ENCODE assay signal across 27 mouse cellular contexts in the genomic region with DNA sequence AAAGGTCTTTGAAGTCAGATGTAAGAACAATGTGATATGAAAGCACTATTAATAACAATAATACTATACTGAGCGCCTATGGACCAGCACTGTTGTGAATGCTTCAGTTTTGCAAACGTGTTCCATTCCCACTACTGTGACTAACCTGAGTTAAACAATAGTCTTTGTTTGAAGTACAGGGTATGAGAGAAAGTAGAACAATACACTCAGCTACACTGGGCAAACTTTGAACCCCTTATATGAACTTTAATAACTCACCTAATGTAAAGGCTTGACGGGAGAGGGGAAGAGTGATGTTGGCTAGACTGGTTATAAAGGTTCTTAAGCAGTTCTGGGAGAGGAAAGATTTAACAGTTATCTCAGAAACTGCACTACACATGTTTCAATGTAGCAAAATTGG.
"Had no signal": no experiment of that assay in that cellular context is flagged by ENCODE, and none has a peak within 500 bp of the region (broad histone marks: within the 10 kb centered on the region; RNA-seq: fewer than 3 reads in every experiment).

No protein-coding gene starts in this region.

- ATAC-seq: hindbrain, embryonic 16.5 days; inflammation-experienced regulatory T-cells, adult 6 months; liver, embryonic 12.5 days had no signal

- H3K4me2 ChIP-seq: heart, embryonic 11.5 days; heart, embryonic 13.5 days; heart, embryonic 15.5 days; hindbrain, embryonic 12.5 days; hindbrain, embryonic 14.5 days; limb, embryonic 13.5 days; limb, embryonic 15.5 days; liver, embryonic 12.5 days had no signal

- H3K9ac ChIP-seq: heart, embryonic 13.5 days; heart, embryonic 15.5 days; hindbrain, embryonic 12.5 days; hindbrain, embryonic 14.5 days; limb, embryonic 13.5 days; limb, embryonic 15.5 days; liver, embryonic 12.5 days; liver, embryonic 14.5 days had no signal

- H3K27me3 ChIP-seq: heart, embryonic 13.5 days; heart, embryonic 15.5 days; hindbrain, embryonic 12.5 days; limb, embryonic 13.5 days; limb, embryonic 15.5 days; liver, embryonic 12.5 days had no signal

- H3K9me3 ChIP-seq: heart, embryonic 13.5 days; heart, embryonic 15.5 days; hindbrain, embryonic 10.5 days; hindbrain, embryonic 12.5 days; limb, embryonic 13.5 days; limb, embryonic 15.5 days; liver, embryonic 12.5 days had no signal

- H3K4me1 ChIP-seq: hindbrain, embryonic 12.5 days had no signal

- DNase-seq: gastrocnemius, adult 2 months; gastrocnemius, postnatal 10 days; gastrocnemius, postnatal 25 days; heart, adult 2 months; heart, postnatal 14 days; heart, postnatal 4 days; kidney, adult 11 months; kidney, adult 2 months; kidney, adult 9 months; kidney, postnatal 14 days; kidney, postnatal 36 days; layer of hippocampus, adult 9-11 months; layer of hippocampus, postnatal 36 days; left cerebral cortex, postnatal 4 days had no signal

- H3K27ac ChIP-seq: gastrocnemius, adult 2 months; heart, adult 2 months; heart, embryonic 13.5 days; heart, embryonic 15.5 days; hindbrain, embryonic 10.5 days; hindbrain, embryonic 12.5 days; hindbrain, embryonic 14.5 days; kidney, postnatal 0 days; limb, embryonic 13.5 days; limb, embryonic 15.5 days; liver, embryonic 12.5 days; liver, embryonic 14.5 days had no signal

- H3K4me3 ChIP-seq: gastrocnemius, adult 2 months; heart, adult 2 months; heart, embryonic 13.5 days; heart, embryonic 15.5 days; hindbrain, embryonic 10.5 days; hindbrain, embryonic 12.5 days; limb, embryonic 13.5 days; limb, embryonic 15.5 days; liver, embryonic 12.5 days had no signal

- H3K36me3 ChIP-seq: hindbrain, embryonic 10.5 days; hindbrain, embryonic 12.5 days; limb, embryonic 13.5 days; limb, embryonic 15.5 days; liver, embryonic 12.5 days had no signal
